10 mouse cellular contexts compared by ENCODE assay signal in genomic region chr17:4813666-4814065, GRCm38 (mm10).
"Had no signal": no experiment of that assay in that cellular context is flagged by ENCODE, and none has a peak within 500 bp of the region (broad histone marks: within the 10 kb centered on the region; RNA-seq: fewer than 3 reads in every experiment).

No protein-coding gene starts in this region.

- H3K27me3 ChIP-seq: midbrain, embryonic 15.5 days; neural tube, embryonic 12.5 days had no signal

- H3K9me3 ChIP-seq: limb, embryonic 13.5 days; megakaryocyte, embryonic 14.5 days; midbrain, embryonic 15.5 days; neural tube, embryonic 12.5 days had no signal

- H3K27ac ChIP-seq: layer of hippocampus, adult 2 months; limb, embryonic 13.5 days; liver, embryonic 14.5 days; midbrain, embryonic 15.5 days; neural tube, embryonic 12.5 days had no signal

- H3K4me1 ChIP-seq: limb, embryonic 13.5 days; midbrain, embryonic 15.5 days; neural tube, embryonic 12.5 days had no signal

- H3K4me3 ChIP-seq: layer of hippocampus, adult 2 months; limb, embryonic 13.5 days; megakaryocyte, embryonic 14.5 days; midbrain, embryonic 15.5 days; neural tube, embryonic 12.5 days had no signal

- H3K36me3 ChIP-seq: limb, embryonic 13.5 days; midbrain, embryonic 15.5 days; neural tube, embryonic 12.5 days had no signal

- DNase-seq: kidney, adult 8-10 months; kidney, postnatal 25 days; thymus, adult 18-20 months; thymus, postnatal 14 days had no signal
